Mouse (Mus musculus) limb, embryonic 12.5 days (tissue): Measurements from ENCODE around the gene Tbc1d23. TPM values are rescaled to one million over a fixed set of nuclear protein-coding genes. Genes with fewer than 3 reads are reported as not detected.

Experiments
- ATAC-seq: fragments of 200-750 bp; cut with Nextera tagmentation; 2 replicates; pipeline ENCODE4 v1.8.0; 2017; ENCODE audit warnings: low read depth, moderate TSS enrichment; ENCODE audit not compliant: insufficient number of reproducible peaks, insufficient read depth, low FRiP score, low TSS enrichment
- H3K27ac ChIP-seq: fragments of 300-500 bp; sonication (generic); 2 replicates; pipeline ENCODE4 v1.5.1; 2016; ENCODE audit warnings: mild to moderate bottlenecking, moderate library complexity
- H3K27me3 ChIP-seq: fragments of 300-500 bp; sonication (generic); 2 replicates; pipeline ENCODE4 v1.6.1; 2016; ENCODE audit warnings: mild to moderate bottlenecking, moderate library complexity
- H3K36me3 ChIP-seq: fragments of 300-500 bp; sonication (generic); 2 replicates; pipeline ENCODE4 v1.6.1; 2016; ENCODE audit warnings: mild to moderate bottlenecking, moderate library complexity
- H3K4me1 ChIP-seq: fragments of 300-500 bp; sonication (generic); replicated peaks from 2 replicates; pipeline ENCODE4 v1.6.1; 2016
- H3K4me2 ChIP-seq: fragments of 300-500 bp; sonication (generic); 2 replicates; pipeline ENCODE4 v1.6.1; 2016; ENCODE audit warnings: mild to moderate bottlenecking, moderate library complexity
- H3K4me3 ChIP-seq: fragments of 300-500 bp; sonication (generic); replicated peaks from 2 replicates; pipeline ENCODE4 v1.5.1; 2016; ENCODE audit warnings: mild to moderate bottlenecking
- H3K9ac ChIP-seq: fragments of 300-500 bp; sonication (generic); replicated peaks from 2 replicates; pipeline ENCODE4 v1.6.1; 2016; ENCODE audit warnings: mild to moderate bottlenecking, moderate library complexity
- H3K9me3 ChIP-seq: fragments of 300-500 bp; sonication (generic); 2 replicates; pipeline ENCODE4 v1.6.1; 2016; ENCODE audit warnings: mild to moderate bottlenecking, moderate library complexity
- WGBS: fragments of 180-500 bp; shearing (Covaris S2); methylation state at CpG from one replicate; pipeline ENCODE4 v1.1.7; 2016; 5-methylcytosine and 5-hydroxymethylcytosine counted together
- polyA plus RNA-seq: library from polyadenylated mRNA; unstranded; fragments of >200 nt; fragmentation: Nextera tagmentation; extraction: Ambion mirVana; gene quantifications from 2 replicates; pipeline ENCODE4 v1.2.1, GENCODE M21; 2016

Tbc1d23 gene
- polyA plus RNA-seq, 1 experiment from 2014 or later = 32.1 TPM

DNA sequence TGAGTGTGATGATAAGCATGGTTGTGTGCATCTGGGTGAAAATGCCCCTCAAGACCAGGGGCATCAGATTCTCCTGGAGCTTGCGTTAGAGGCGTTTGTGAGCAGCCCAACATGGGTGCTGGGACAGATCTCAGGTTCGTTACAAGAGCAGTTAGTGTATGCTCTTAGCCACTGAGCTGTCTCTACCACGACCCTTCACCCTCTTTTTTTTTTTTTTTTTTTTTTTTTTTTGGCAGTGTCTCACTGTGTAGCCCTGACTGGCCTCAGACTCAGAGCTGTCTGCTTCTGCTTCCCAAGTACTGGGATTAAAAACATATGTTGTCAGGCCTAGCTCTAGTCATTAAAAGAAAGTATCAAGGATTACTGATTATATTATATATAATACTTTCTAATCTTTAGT is 105.0 kb downstream of the Tbc1d23 start:
- WGBS = 42% methylated on average over 4 of the region's 4 CpGs
- Histone ChIP-seq H3K27me3 (no peaks in the 10 kb centered on the region), H3K27ac (no peak overlapping the region), H3K4me2 (no peak overlapping the region), H3K4me3 (no peak overlapping the region), H3K36me3 (no peaks in the 10 kb centered on the region), H3K9me3 (no peaks in the 10 kb centered on the region), H3K4me1 (peaks cover 19% of the 10 kb centered on the region), H3K9ac (no peak overlapping the region)
- ATAC-seq = no peak

DNA sequence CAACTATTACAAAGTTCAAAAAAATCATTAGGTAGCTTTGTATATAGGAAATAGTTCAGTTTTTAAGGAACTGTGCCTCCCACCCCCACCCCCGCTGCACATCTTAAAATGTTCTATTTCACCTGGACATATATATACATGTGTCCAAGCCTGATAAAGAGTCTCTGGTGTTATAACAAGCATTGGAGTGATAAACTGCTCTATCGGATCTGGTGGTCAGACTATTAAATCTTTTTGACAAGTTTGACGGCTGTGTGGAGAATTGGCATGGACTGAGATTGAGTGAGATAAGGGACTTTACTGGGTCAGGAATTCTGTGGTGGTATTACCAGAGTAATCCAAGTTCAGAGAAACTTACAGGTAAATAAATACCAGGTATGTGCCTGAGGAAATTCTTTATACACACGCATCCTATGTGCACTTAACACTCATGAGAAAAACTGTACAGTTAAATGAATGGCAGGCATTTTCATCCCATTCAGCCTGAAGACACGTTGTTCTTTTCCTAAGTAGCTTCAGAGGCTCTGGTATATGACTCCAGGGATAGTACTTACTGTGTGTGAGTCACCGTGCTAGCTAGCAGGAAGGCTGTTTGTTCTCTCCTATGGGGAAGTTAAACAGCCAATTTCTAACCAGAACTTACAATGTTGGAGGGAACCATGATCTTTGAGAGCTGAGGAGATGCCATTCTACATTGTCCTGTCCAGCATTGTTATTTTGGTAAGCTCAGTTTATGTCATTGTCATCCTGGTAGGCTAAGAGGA is 108.4 kb downstream of the Tbc1d23 start:
- H3K27ac ChIP-seq = no peak overlapping the region
- 52% methylated on average over 6 of the region's 6 CpGs for WGBS

DNA sequence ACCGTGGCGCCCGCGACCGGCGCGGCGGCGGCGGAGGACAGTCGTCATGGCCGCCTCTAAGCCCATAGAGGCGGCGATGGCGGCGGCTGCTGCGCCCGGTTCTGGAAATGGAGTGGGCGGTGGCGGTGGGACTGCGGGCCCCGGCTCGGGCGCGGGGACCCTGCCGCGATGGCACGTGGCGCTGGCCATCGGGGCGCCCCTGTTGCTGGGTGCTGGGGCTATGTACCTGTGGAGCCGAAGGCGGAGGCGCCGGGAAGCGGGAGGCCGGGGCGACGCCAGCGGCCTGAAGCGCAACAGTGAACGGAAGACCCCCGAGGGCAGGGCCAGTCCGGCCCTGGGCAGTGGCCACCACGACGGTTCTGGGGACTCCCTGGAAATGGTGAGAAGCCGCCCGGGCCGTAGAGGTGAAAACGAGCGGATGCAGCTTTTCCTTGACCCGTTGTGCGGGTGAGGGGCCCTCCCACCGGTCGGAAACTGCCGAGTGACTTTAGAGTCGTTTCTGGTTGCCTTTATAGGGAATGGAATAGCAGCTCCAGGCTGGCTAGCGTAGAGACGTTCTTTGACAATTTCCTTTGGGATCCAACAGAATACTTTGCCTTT is 109.4 kb downstream of the Tbc1d23 start:
- Histone ChIP-seq H3K27me3 (no peaks in the 10 kb centered on the region), H3K4me3 (peak overlapping the region; percentile 99), H3K36me3 (no peaks in the 10 kb centered on the region), H3K9me3 (no peaks in the 10 kb centered on the region), H3K4me2 (peak overlapping the region; percentile 81), H3K9ac (peak overlapping the region; percentile 93), H3K27ac (peak overlapping the region; percentile 95), H3K4me1 (peaks cover 19% of the 10 kb centered on the region)
- ATAC-seq = no peak
- under 1% methylated on average over 59 of the region's 59 CpGs for WGBS

More for the DNA sequence above, 108.4 kb downstream of the Tbc1d23 start:
- Histone ChIP-seq H3K27me3 (no peaks in the 10 kb centered on the region), H3K36me3 (no peaks in the 10 kb centered on the region), H3K9ac (peak overlapping the region; percentile 93), H3K4me1 (peaks cover 19% of the 10 kb centered on the region), H3K9me3 (no peaks in the 10 kb centered on the region), H3K4me3 (peak overlapping the region; percentile 99), H3K4me2 (peak overlapping the region; percentile 81)
- ATAC-seq = no peak

DNA sequence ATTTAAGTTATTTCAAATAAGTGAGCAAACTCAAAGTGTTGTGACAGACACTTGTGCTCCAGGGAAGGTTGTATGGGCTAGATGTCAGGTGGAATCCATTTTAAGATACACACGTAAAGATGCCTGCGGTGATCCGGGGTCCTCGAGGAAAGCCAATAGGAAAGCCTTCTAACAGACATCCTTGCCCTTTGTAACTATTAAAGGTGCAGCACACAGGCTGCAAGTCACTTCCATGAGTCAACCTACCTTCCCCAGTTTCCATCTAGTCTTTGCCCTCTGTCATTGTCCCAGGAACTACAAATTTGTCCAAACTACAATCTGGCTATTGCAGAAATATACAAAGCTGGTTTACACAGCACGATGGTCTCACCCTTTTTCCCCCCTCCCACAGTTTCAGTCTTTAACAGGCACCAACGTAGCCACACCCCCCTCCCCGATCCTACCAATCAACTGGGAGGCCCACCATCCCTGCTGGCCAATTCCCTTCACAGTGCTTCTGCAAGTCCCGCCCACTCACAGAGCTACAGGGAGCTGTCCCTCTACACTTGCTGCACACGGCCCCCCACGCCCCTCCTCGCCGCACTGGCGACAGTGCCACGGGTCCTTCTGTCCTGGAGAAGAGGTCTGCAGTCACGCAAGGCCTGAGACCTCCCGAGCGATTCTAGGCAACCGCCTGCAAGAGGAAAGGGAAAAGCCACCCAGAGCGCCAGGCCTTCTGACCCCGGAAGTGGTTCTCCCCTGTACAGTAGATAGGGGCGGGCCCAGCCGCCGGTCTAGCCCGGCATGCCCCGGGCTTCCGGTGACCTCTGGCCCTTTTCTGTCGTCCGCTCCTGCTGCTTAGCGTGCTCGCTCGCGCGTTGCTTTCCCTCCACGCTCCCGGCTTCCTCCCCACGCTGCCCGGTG is 110.1 kb downstream of the Tbc1d23 start, which contains the start of gene Tomm70a:
Gene Tomm70a (plus strand): TSS at position 791 of the 903 bp plus-strand sequence.
- peak within 1 kb of the TSS; percentile 99 for H3K4me3 ChIP-seq
- WGBS = 1% methylated on average over 37 of the region's 37 CpGs
- peak within 1 kb of the TSS; percentile 93 for H3K9ac ChIP-seq
- H3K4me2 ChIP-seq = peak within 1 kb of the TSS; percentile 81
- no peaks in the 10 kb centered on the region for H3K27me3 ChIP-seq
- peak; percentile 99 for ATAC-seq
- H3K27ac ChIP-seq = peak within 1 kb of the TSS; percentile 95
- peaks cover 18% of the 10 kb centered on the region for H3K4me1 ChIP-seq
- no peaks in the 10 kb centered on the region for H3K36me3 ChIP-seq
- no peaks in the 10 kb centered on the region for H3K9me3 ChIP-seq

Other genes starting within 250 kb of the Tbc1d23 start
- 0.10 TPM in 1 of 2 replicates, not detected in the other for gene Tmem45a2, start 160.1 kb downstream of the Tbc1d23 start, polyA plus RNA-seq
- 58.4 and 58.8 TPM in 2 replicates for gene Tomm70a, start 109.8 kb downstream of the Tbc1d23 start, polyA plus RNA-seq
- 78.4 and 85.1 TPM in 2 replicates for gene Nit2, start 64.2 kb downstream of the Tbc1d23 start, polyA plus RNA-seq
- gene Tmem30c, start 61.4 kb upstream of the Tbc1d23 start, polyA plus RNA-seq = 0.06 and 0.08 TPM in 2 replicates
- 25.5 and 30.4 TPM in 2 replicates for gene Filip1l, start 121.6 kb upstream of the Tbc1d23 start, polyA plus RNA-seq